Mouse (Mus musculus): Measurements from ENCODE around the gene Chst1. TPM values are rescaled to one million over a fixed set of nuclear protein-coding genes. Genes with fewer than 3 reads are reported as not detected.

Chst1 gene
- polyA plus RNA-seq, 1 experiment from 2014 or later = 2.8 TPM

GRCm38 (mm10) chr2:92601246-92601645 is 1.7 kb downstream of the Chst1 start:
- H3K9me3 ChIP-seq (replicated peaks) = no peaks in the 10 kb centered on the region
- H3K27ac ChIP-seq = no peak overlapping the region
- no peaks in the 10 kb centered on the region for H3K36me3 ChIP-seq
- no peak overlapping the region for H3K4me3 ChIP-seq
- 41% methylated on average over 4 of the region's 4 CpGs for WGBS
- peaks cover 37% of the 10 kb centered on the region for H3K4me1 ChIP-seq
- peaks cover 69% of the 10 kb centered on the region for H3K27me3 ChIP-seq (ENCODE audit: low read depth, poor library complexity, severe bottlenecking)
- no peak for DNase-seq (ENCODE audit: low spot score)

- no peak for DNase-seq (ENCODE audit: low spot score)
- H3K27me3 ChIP-seq (ENCODE audit: low read depth, poor library complexity, severe bottlenecking) = peaks cover 62% of the 10 kb centered on the region
- no peaks in the 10 kb centered on the region for H3K36me3 ChIP-seq
- no peaks in the 10 kb centered on the region for H3K9me3 ChIP-seq (replicated peaks)
- H3K4me3 ChIP-seq = no peak overlapping the region
- WGBS = 38% methylated on average over 12 of the region's 12 CpGs
- H3K27ac ChIP-seq = no peak overlapping the region
- H3K4me1 ChIP-seq = peaks cover 37% of the 10 kb centered on the region
Measured at GRCm38 (mm10) chr2:92602073-92602472, 2.6 kb downstream of the Chst1 start.

DNA sequence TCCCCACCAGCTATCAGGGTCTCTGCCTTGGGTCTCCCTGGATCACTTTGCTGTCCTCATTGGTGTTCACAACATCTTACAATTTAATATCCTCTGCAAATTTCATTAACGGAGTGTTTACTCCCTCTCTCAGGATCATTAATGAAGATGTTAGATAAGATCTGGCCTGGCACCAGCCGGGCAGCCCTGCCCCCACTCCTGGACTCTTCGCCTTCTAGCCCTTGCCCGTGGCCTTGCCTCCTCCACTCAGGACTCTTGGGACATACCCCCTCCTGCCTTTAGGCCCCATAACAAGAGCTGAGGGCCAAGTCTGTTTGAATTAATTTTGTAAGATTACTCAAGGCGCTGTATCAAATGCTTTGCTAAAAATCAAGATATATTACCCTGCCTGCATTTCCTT is 4.1 kb downstream of the Chst1 start:
- H3K4me1 ChIP-seq = peaks cover 37% of the 10 kb centered on the region
- 84% methylated on average over 5 of the region's 5 CpGs for WGBS
- H3K9me3 ChIP-seq (replicated peaks) = no peaks in the 10 kb centered on the region
- no peak overlapping the region for H3K4me3 ChIP-seq
- no peak for DNase-seq (ENCODE audit: low spot score)
- peaks cover 52% of the 10 kb centered on the region for H3K27me3 ChIP-seq (ENCODE audit: low read depth, poor library complexity, severe bottlenecking)
- no peak overlapping the region for H3K27ac ChIP-seq
- no peaks in the 10 kb centered on the region for H3K36me3 ChIP-seq

GRCm38 (mm10) chr2:92604565-92604964 is 5.1 kb downstream of the Chst1 start:
- Histone ChIP-seq H3K27me3 (ENCODE audit: low read depth, poor library complexity, severe bottlenecking) (peaks cover 45% of the 10 kb centered on the region), H3K4me3 (no peak overlapping the region), H3K27ac (no peak overlapping the region), H3K4me1 (peaks cover 29% of the 10 kb centered on the region), H3K9me3 (replicated peaks) (no peaks in the 10 kb centered on the region), H3K36me3 (no peaks in the 10 kb centered on the region)
- 84% methylated on average over 5 of the region's 5 CpGs for WGBS
- DNase-seq (ENCODE audit: low spot score) = no peak

GRCm38 (mm10) chr2:92605995-92606394 is 6.5 kb downstream of the Chst1 start:
- Histone ChIP-seq H3K4me1 (peaks cover 15% of the 10 kb centered on the region), H3K9me3 (replicated peaks) (no peaks in the 10 kb centered on the region), H3K27ac (no peak overlapping the region), H3K4me3 (no peak overlapping the region), H3K27me3 (ENCODE audit: low read depth, poor library complexity, severe bottlenecking) (peaks cover 33% of the 10 kb centered on the region), H3K36me3 (no peaks in the 10 kb centered on the region)
- 73% methylated on average over 5 of the region's 5 CpGs for WGBS
- no peak for DNase-seq (ENCODE audit: low spot score)

- Histone ChIP-seq H3K4me3 (no peak overlapping the region), H3K4me1 (peaks cover 11% of the 10 kb centered on the region), H3K36me3 (no peaks in the 10 kb centered on the region), H3K27ac (no peak overlapping the region), H3K27me3 (ENCODE audit: low read depth, poor library complexity, severe bottlenecking) (peaks cover 22% of the 10 kb centered on the region), H3K9me3 (replicated peaks) (no peaks in the 10 kb centered on the region)
- no peak for DNase-seq (ENCODE audit: low spot score)
- 74% methylated on average over 6 of the region's 6 CpGs for WGBS
Measured at GRCm38 (mm10) chr2:92607153-92607552, 7.6 kb downstream of the Chst1 start.

DNA sequence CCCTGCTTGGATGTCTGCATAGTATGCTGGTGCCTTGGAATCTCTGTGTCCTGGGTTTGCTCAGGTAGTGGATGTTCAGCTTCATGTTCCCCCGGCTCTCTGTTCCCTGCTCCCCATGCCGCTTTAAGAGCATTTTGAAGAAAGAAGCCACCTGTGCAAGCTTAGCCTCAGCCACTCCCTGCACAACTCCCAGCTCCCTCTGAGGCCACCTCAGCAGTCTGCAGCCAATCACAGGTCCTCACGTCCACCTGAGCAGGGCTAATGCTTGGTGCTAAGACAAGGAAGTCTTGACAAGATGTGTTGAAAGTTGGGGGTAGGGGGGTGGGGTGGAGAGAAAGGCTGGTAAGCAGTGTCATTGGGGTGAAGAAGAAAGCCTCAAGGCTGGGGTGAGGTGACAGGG is 8.1 kb downstream of the Chst1 start:
- no peak for DNase-seq (ENCODE audit: low spot score)
- Histone ChIP-seq H3K4me3 (no peak overlapping the region), H3K36me3 (no peaks in the 10 kb centered on the region), H3K27ac (no peak overlapping the region), H3K4me1 (peaks cover 6% of the 10 kb centered on the region), H3K27me3 (ENCODE audit: low read depth, poor library complexity, severe bottlenecking) (peaks cover 17% of the 10 kb centered on the region), H3K9me3 (replicated peaks) (no peaks in the 10 kb centered on the region)
- 86% methylated on average over 3 of the region's 3 CpGs for WGBS

DNA sequence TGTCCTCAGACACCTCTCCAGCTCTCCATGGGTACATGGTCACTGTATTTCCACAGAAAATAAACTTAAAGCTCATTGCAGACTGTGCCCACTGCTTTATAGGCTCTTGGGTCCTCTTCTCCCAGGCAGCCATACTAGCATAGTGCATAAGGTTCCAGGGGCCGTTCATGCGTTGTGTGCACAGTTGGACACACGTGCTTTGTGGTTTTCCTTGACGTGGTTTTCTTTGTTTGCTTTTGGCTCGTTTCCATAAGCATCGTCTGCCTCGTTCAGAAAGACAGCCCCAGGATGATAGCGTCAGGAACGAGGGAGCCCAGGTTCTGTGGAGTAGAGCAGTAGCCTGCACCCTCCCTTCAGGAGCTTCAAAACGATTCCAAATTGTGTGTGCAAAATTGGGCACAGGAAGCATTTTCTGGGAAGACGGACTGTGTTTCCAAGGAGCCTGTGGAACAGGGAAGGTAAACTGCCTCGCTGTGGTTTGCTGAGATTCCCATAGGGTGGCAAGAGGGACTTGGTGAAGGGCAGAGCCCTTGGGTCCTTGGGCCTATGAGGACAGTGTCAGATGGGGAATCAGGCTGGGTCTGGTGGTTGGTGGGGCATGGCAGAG is 8.6 kb downstream of the Chst1 start:
- no peak overlapping the region for H3K4me3 ChIP-seq
- H3K27ac ChIP-seq = no peak overlapping the region
- H3K4me1 ChIP-seq = peaks cover 5% of the 10 kb centered on the region; the same call in 1 of the 2 replicates
- H3K27me3 ChIP-seq (ENCODE audit: low read depth, poor library complexity, severe bottlenecking) = peaks cover 12% of the 10 kb centered on the region
- WGBS = 87% methylated on average over 12 of the region's 12 CpGs
- H3K36me3 ChIP-seq = no peaks in the 10 kb centered on the region
- H3K9me3 ChIP-seq (replicated peaks) = no peaks in the 10 kb centered on the region
- DNase-seq (ENCODE audit: low spot score) = no peak

GRCm38 (mm10) chr2:92608810-92609581 is 9.5 kb downstream of the Chst1 start:
- DNase-seq (ENCODE audit: low spot score) = peak; percentile 51
- no peak overlapping the region for H3K27ac ChIP-seq

GRCm38 (mm10) chr2:92609704-92610379 is 10.3 kb downstream of the Chst1 start:
- H3K9me3 ChIP-seq (replicated peaks) = no peaks in the 10 kb centered on the region
- WGBS = 84% methylated on average over 3 of the region's 3 CpGs
- no peak overlapping the region for H3K4me3 ChIP-seq
- no peak for DNase-seq (ENCODE audit: low spot score)
- no peaks in the 10 kb centered on the region for H3K36me3 ChIP-seq
- 0 out of 2 replicates have a peak, but pooled peaks cover 4% of the 10 kb centered on the region for H3K27me3 ChIP-seq (ENCODE audit: low read depth, poor library complexity, severe bottlenecking)
- H3K4me1 ChIP-seq = peaks cover 5% of the 10 kb centered on the region; the same call in 1 of the 2 replicates
- H3K27ac ChIP-seq = no peak overlapping the region

More at GRCm38 (mm10) chr2:92608810-92609581, 9.5 kb downstream of the Chst1 start:
- H3K27me3 ChIP-seq (ENCODE audit: low read depth, poor library complexity, severe bottlenecking) = 0 out of 2 replicates have a peak, but pooled peaks cover 4% of the 10 kb centered on the region
- H3K36me3 ChIP-seq = no peaks in the 10 kb centered on the region
- H3K4me3 ChIP-seq = no peak overlapping the region
- WGBS = 56% methylated on average over 4 of the region's 4 CpGs
- H3K4me1 ChIP-seq = peaks cover 5% of the 10 kb centered on the region; the same call in 1 of the 2 replicates
- H3K9me3 ChIP-seq (replicated peaks) = no peaks in the 10 kb centered on the region

DNA sequence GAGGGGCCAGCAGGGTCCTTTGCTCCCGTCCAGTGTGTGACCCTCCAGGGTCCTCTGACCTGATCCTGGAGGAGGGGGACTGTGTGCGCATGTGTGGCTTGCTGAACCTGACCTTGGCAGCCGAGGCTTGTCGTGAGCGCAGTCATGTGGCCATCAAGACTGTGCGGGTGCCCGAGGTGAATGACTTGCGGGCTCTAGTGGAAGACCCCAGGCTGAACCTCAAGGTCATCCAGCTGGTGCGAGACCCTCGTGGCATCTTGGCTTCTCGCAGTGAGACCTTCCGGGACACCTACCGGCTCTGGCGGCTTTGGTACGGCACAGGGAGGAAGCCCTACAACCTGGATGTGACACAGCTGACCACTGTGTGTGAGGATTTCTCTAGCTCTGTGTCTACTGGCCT is 14.1 kb downstream of the Chst1 start:
- H3K4me1 ChIP-seq = peaks cover 2% of the 10 kb centered on the region; the same call in 1 of the 2 replicates
- H3K27ac ChIP-seq = no peak overlapping the region
- H3K36me3 ChIP-seq = no peaks in the 10 kb centered on the region
- no peak overlapping the region for H3K4me3 ChIP-seq
- no peaks in the 10 kb centered on the region for H3K9me3 ChIP-seq (replicated peaks)
- no peak for DNase-seq (ENCODE audit: low spot score)
- H3K27me3 ChIP-seq (ENCODE audit: low read depth, poor library complexity, severe bottlenecking) = no peaks in the 10 kb centered on the region
- WGBS = 93% methylated on average over 15 of the region's 15 CpGs

- no peaks in the 10 kb centered on the region for H3K9me3 ChIP-seq (replicated peaks)
Measured at GRCm38 (mm10) chr2:92614106-92614505, 14.6 kb downstream of the Chst1 start.

More at GRCm38 (mm10) chr2:92614106-92614505, 14.6 kb downstream of the Chst1 start:
- H3K36me3 ChIP-seq = no peaks in the 10 kb centered on the region
- DNase-seq (ENCODE audit: low spot score) = no peak
- no peaks in the 10 kb centered on the region for H3K27me3 ChIP-seq (ENCODE audit: low read depth, poor library complexity, severe bottlenecking)
- 92% methylated on average over 14 of the region's 14 CpGs for WGBS
- no peak overlapping the region for H3K4me3 ChIP-seq
- no peak overlapping the region for H3K27ac ChIP-seq
- H3K4me1 ChIP-seq = peaks cover 2% of the 10 kb centered on the region; the same call in 1 of the 2 replicates

Data from limb, embryonic 10.5 days (tissue).